17 mouse cellular contexts compared by ENCODE assay signal in the genomic region with DNA sequence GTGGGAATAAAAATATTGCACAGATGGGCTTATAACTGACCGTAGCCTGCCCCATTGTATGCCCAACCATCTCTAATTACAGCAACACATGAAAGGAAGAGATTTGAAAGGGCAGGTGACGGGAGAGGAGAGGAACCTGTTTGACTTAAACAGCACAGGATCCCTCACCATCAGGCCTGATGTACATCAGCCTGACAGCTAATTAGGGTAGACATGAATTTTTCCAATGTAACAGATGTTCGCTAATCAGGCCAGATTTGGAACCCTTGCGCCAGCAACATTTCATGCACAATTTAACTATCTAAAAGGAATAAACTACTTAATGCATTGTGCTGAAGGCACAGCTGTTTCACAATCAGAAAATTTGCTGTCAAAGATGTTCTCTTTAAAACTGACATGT.
A peak's percentile ranks its signal among the peaks of the same experiment; 100 is the strongest.
DNase-seq lines count a peak whose midpoint lies in the region; ATAC-seq and TF ChIP-seq lines count a peak whose summit lies in the region.
"Had no signal": no experiment of that assay in that cellular context is flagged by ENCODE, and none has a peak within 500 bp of the region (broad histone marks: within the 10 kb centered on the region; RNA-seq: fewer than 3 reads in every experiment).

No protein-coding gene starts in this region.

- TF ChIP-seq POLR2A in brain, embryonic 14.5 days (IDR thresholded peaks at IDR 0.05; ENCODE audit: borderline replicate concordance, extremely low read depth, insufficient read depth, insufficient read length, poor library complexity, severe bottlenecking): no peak

- WGBS in lung, embryonic 14.5 days: 38% methylated on average over 4 of the region's 4 CpGs
- 24% methylated on average over 4 of the region's 4 CpGs for WGBS in forebrain, embryonic 15.5 days
- WGBS in limb, embryonic 10.5 days: 81% methylated on average over 4 of the region's 4 CpGs

- H3K27ac ChIP-seq in lung, embryonic 14.5 days (ENCODE audit: low read depth): no peak overlapping the region
- no peak overlapping the region for H3K27ac ChIP-seq in forebrain, embryonic 15.5 days (replicated peaks)
- H3K27ac ChIP-seq in limb, embryonic 10.5 days: no peak overlapping the region

- H3K9me3 ChIP-seq in lung, embryonic 14.5 days (ENCODE audit: low read depth, low read length): no peaks in the 10 kb centered on the region
- H3K9me3 ChIP-seq in forebrain, embryonic 15.5 days: no peaks in the 10 kb centered on the region
- no peaks in the 10 kb centered on the region for H3K9me3 ChIP-seq in limb, embryonic 10.5 days (replicated peaks)
- H3K9me3 ChIP-seq: heart, embryonic 12.5 days had no signal

- no peaks in the 10 kb centered on the region for H3K4me1 ChIP-seq in lung, embryonic 14.5 days (ENCODE audit: insufficient read depth)
- peaks cover 11% of the 10 kb centered on the region for H3K4me1 ChIP-seq in forebrain, embryonic 15.5 days
- H3K4me1 ChIP-seq in limb, embryonic 10.5 days: no peaks in the 10 kb centered on the region
- H3K4me1 ChIP-seq: heart, embryonic 12.5 days had no signal

- TF ChIP-seq CTCF in lung, embryonic 14.5 days (IDR thresholded peaks at IDR 0.05; ENCODE audit: low read depth): no peak
- TF ChIP-seq CTCF in brain, embryonic 14.5 days (IDR thresholded peaks at IDR 0.05; ENCODE audit: borderline replicate concordance, extremely low read depth, insufficient read depth, insufficient read length): no peak

- H3K9ac ChIP-seq in lung, embryonic 14.5 days: no peak overlapping the region
- H3K9ac ChIP-seq in forebrain, embryonic 15.5 days (replicated peaks): no peak overlapping the region
- H3K9ac ChIP-seq: heart, embryonic 12.5 days had no signal

- H3K27me3 ChIP-seq in lung, embryonic 14.5 days (ENCODE audit: insufficient read depth, low read length): no peaks in the 10 kb centered on the region
- peaks cover 6% of the 10 kb centered on the region; the same call in 1 of the 2 replicates for H3K27me3 ChIP-seq in forebrain, embryonic 15.5 days
- no peaks in the 10 kb centered on the region for H3K27me3 ChIP-seq in limb, embryonic 10.5 days (ENCODE audit: low read depth, poor library complexity, severe bottlenecking)
- H3K27me3 ChIP-seq: heart, embryonic 12.5 days; Patski had no signal

- peak; percentile 84 for ATAC-seq in lung, embryonic 14.5 days (ENCODE audit: insufficient read depth)
- peak; percentile 55 for ATAC-seq in forebrain, embryonic 15.5 days (replicated peaks)
- ATAC-seq: Patski had no signal

- H3K4me2 ChIP-seq in lung, embryonic 14.5 days: no peak overlapping the region
- no peak overlapping the region for H3K4me2 ChIP-seq in forebrain, embryonic 15.5 days (replicated peaks)
- H3K4me2 ChIP-seq: heart, embryonic 12.5 days; liver, embryonic 11.5 days had no signal

- no peak overlapping the region for H3K4me3 ChIP-seq in lung, embryonic 14.5 days (ENCODE audit: low read depth, low read length)
- no peak overlapping the region for H3K4me3 ChIP-seq in forebrain, embryonic 15.5 days
- H3K4me3 ChIP-seq in limb, embryonic 10.5 days: no peak overlapping the region
- H3K4me3 ChIP-seq: heart, embryonic 12.5 days; myocyte had no signal

- no peaks in the 10 kb centered on the region for H3K36me3 ChIP-seq in lung, embryonic 14.5 days (ENCODE audit: insufficient read depth)
- H3K36me3 ChIP-seq in forebrain, embryonic 15.5 days: no peaks in the 10 kb centered on the region
- no peaks in the 10 kb centered on the region for H3K36me3 ChIP-seq in limb, embryonic 10.5 days
- H3K36me3 ChIP-seq: heart, embryonic 12.5 days had no signal

- DNase-seq in lung, embryonic 14.5 days: peak; percentile 74
- no peak for DNase-seq in lung, adult 18-20 months
- DNase-seq in brain, embryonic 14.5 days (ENCODE audit: low read depth): peak; percentile 77
- DNase-seq in lung, postnatal 10 days: peak; percentile 24
- no peak for DNase-seq in adrenal gland, adult (ENCODE audit: inconsistent age in 2 of 2, low spot score in 1 of 2)
- DNase-seq in limb, embryonic 10.5 days (ENCODE audit: low spot score): no peak
- no peak for DNase-seq in gastrocnemius, postnatal 4 days (ENCODE audit: low spot score in 2 of 2)
- DNase-seq: B cell, adult 2 months; cerebellum, adult 18-20 months; heart, postnatal 4 days; kidney, adult 11 months; kidney, postnatal 14 days had no signal

Comparison
In these comparisons a context has a peak if more than half of its experiments do, and no peak if none do; other contexts are left out.
1. DNase-seq: peak in lung, embryonic 14.5 days (single experiment), brain, embryonic 14.5 days (single experiment) and lung, postnatal 10 days (single experiment); none in lung, adult 18-20 months (0 of 2), adrenal gland, adult (0 of 2), limb, embryonic 10.5 days (single experiment) and gastrocnemius, postnatal 4 days (0 of 2).